Mouse (Mus musculus) MEL (cell line): ENCODE measurements around the gene Sit1.

Experiments used
- CTCF ChIP-seq, 3 experiments: IDR thresholded peaks in 2 of 3; conservative IDR thresholded peaks in 1 of 3; 2 replicates each; pipeline ENCODE4 v1.5.1; 2011 to 2012; ENCODE audit warnings: low read length in 3 of 3, low read depth in 2 of 3, mild to moderate bottlenecking in 2 of 3, improper control_type of control experiment in 1 of 3, inconsistent platforms in 1 of 3, mixed read lengths in 1 of 3, moderate library complexity in 1 of 3; ENCODE audit not compliant: control insufficient read depth in 1 of 3, insufficient read depth in 1 of 3, poor library complexity in 1 of 3, severe bottlenecking in 1 of 3
- ELF1 ChIP-seq: IDR thresholded peaks from 2 replicates; pipeline ENCODE4 v1.6.1; 2014; ENCODE audit warnings: low read depth, mild to moderate bottlenecking, inconsistent platforms, low read length, improper control_type of control experiment, moderate library complexity
- EP300 ChIP-seq, 2 experiments: IDR thresholded peaks; 2 replicates each; pipeline ENCODE4 v1.6.1; 2011; ENCODE audit warnings: improper control_type of control experiment in 2 of 2, low read length in 2 of 2, low read depth in 1 of 2, mild to moderate bottlenecking in 1 of 2
- MAX ChIP-seq: IDR thresholded peaks from 2 replicates; pipeline ENCODE4 v1.6.1; 2011; ENCODE audit warnings: low read length, improper control_type of control experiment
- MEF2A ChIP-seq: IDR thresholded peaks from 2 replicates; pipeline ENCODE4 v1.6.1; 2014; ENCODE audit warnings: low read depth, mild to moderate bottlenecking, inconsistent platforms, low read length, improper control_type of control experiment; ENCODE audit not compliant: poor library complexity, insufficient replicate concordance, severe bottlenecking; ENCODE audit errors: extremely low read depth
- MYC ChIP-seq: IDR thresholded peaks from 2 replicates; pipeline ENCODE4 v1.6.1; 2011; ENCODE audit warnings: low read depth, mild to moderate bottlenecking, low read length, improper control_type of control experiment, moderate library complexity
- ZKSCAN1 ChIP-seq: IDR thresholded peaks from 2 replicates; pipeline ENCODE4 v1.6.1; 2012; ENCODE audit warnings: low read depth, mild to moderate bottlenecking, inconsistent platforms, low read length, improper control_type of control experiment, moderate library complexity

- TF ChIP-seq CTCF (IDR thresholded peaks at IDR 0.05 in 2 of 3, conservative IDR thresholded peaks at IDR 0.05 in 1 of 3; ENCODE audit: control insufficient read depth in 1 of 3, insufficient read depth in 1 of 3, low read depth in 2 of 3, low read length in 3 of 3, poor library complexity in 1 of 3, severe bottlenecking in 1 of 3) (peak; percentile 77 to 92 (median 91)), MEF2A (no peak), ELF1 (no peak), ZKSCAN1 (no peak), MAX (peak; percentile 41; the same call in 1 of the 2 replicates), MYC (0 out of 2 replicates have a peak, but pooled peaks have one; percentile 23), EP300 (IDR thresholded peaks at IDR 0.05; ENCODE audit: low read depth in 1 of 2, low read length in 2 of 2) (0 out of 4 replicates have a peak, but pooled peaks of 1 of the 2 experiments have one; percentile 8)
These were observed 47.0 kb upstream of the Sit1 start for GRCm38 (mm10) chr4:43530581-43530980.
